Mouse (Mus musculus) lung, postnatal 25 days (tissue): ENCODE data around the gene Amelx.
A peak's percentile ranks its signal among the peaks of the same experiment; 100 is the strongest.

Source experiments
- DNase-seq: peaks from one replicate; pipeline ENCODE4 v3.0.0; 2022; ENCODE audit warnings: low spot score

Gene Amelx

DNA sequence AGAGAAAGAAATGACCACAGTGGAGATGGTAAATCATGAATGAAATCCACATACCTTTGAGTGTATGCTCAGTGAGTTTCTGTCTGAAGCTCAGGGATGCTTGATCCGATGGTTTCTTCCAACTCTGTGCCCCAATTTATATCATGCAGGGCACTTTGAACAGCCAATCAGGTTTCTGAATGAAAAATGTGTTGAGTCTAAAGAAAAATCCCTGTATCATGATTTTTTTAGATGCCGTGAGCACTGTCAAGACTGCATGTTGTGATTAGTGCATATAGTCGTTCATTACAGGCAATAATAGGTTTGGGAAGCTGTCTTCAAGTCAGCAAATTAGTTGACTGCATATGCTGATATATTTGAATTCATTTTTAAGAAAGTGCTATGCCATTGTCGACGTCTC is at the start of gene Amelx:
Gene Amelx (minus strand): TSS at position 101 of the 400 bp plus-strand sequence.
- no peak for DNase-seq

DNA sequence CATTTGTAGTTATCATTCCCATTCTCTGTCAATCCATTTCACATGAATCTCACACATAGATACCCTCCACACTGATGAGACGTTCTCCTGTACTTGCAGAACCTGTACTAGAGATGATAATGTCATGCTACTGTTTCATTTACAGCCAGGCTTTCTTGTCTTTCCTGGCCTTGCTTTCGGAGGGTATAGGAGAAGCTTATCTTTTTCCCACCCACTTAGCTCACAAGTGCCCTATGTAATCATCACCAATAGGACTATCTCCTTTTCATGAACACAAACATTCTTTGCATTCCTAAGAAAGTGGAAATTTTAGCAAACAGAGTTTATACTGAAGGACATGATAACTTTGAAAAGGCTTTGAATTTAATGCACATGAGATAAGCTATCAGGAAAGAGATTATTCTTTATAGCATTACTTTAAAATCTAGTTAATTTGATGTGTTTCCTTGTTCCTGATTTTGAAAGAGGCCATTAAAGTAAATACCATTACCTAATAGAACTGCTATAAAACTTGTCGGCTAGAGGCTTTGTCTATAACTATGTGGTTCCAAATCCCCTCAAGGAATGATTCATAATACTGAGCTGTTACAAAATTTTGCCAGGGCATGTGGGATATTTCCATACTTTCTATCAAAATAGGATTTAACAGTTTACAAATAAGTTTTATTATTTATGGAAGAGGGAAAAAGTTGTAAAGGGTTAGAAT is 35.5 kb upstream of the Amelx start:
- DNase-seq = no peak

DNA sequence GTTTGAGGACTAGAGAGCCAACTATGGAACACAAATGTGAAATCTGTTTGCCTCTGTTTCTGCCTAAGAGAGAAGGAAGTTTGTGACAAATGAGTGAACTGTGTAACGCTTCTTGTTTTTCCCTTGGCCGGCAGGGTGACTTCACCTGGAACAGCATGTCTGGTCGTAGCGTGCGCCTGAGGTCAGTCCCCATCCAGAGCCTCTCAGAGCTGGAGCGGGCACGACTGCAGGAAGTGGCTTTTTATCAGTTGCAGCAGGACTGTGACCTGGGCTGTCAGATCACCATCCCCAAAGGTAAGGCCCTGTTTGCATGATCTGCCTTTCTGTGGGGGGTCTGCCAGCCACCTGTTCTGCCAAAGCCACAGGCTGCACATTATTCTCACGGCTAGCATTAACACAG is 33.1 kb upstream of the Amelx start:
- DNase-seq = no peak

DNA sequence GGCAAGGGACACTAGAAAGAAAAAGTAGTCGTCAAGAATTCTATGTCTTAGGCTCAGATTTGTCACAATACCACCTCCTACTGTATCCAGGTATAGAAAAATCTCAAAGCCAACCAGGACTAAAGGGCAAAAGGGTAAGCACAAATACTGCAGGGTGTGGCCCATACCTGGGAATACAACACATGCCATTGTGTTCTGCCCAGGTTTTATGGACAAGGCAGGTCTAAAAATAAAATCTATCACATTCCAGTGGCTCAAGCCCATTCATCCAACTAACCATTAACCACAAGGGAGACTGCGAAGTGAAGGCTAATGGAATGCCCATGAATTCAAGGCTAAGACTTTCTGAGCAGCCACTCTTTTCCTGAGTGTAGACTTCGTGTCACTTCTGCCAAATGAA is 23.0 kb upstream of the Amelx start:
- no peak for DNase-seq

DNA sequence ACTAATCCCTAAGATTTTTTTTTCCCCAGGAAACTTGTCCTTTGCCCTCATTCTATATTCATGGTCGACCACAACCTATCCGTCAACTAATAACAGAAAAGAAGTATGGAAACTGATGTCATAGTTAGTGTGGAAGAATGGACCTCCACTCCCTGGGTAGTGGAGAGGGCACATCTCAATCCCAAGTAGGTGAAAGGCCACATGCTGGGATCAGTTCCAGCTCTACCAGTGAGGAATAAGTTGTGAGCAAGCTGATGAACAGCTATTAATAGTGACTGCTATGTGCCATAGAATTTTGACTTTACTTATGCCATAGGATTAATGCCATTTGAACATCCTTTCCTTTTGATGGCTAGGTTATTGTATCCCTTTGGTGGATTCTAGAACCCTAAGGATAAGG is 8.4 kb downstream of the Amelx start:
- no peak for DNase-seq

DNA sequence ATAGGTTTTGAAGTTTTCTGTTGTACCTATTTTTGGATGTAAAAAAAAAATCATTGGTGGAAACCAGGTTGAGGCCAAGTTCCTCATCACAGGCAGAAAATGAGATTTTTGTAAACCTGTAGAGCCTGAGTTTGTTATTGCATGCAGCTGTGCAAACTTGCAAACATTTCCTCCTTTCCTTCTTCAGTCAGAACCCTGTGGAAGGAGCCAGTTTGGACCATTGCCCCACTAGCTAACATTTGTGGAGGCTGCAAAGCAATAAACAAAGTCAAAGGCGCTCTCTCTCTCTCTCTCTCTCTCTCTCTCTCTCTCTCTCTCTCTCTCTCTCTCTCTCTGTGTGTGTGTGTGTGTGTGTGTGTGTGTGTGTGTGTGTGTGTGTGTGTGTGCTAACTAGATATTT is 13.2 kb downstream of the Amelx start:
- DNase-seq = peak; percentile 16

DNA sequence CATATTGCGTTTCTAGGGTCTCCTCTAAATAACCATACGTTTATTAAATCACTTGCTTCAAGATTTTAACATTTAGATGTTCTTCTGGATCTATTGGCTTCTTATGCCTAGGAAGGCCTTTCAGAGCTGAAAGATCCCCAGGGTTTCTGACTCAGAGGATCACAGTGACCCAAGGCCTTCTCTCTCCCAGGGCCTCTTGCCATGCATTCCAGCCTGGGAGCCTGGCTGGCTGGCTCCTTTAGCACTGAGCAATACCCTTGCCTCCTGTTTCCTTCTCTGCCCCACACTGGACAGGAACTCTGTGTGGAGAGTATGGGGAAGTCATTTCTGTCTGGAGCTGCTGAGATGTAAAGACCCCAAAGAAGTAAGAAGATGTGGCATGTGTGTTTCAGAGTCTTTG is 16.0 kb downstream of the Amelx start:
- no peak for DNase-seq

DNA sequence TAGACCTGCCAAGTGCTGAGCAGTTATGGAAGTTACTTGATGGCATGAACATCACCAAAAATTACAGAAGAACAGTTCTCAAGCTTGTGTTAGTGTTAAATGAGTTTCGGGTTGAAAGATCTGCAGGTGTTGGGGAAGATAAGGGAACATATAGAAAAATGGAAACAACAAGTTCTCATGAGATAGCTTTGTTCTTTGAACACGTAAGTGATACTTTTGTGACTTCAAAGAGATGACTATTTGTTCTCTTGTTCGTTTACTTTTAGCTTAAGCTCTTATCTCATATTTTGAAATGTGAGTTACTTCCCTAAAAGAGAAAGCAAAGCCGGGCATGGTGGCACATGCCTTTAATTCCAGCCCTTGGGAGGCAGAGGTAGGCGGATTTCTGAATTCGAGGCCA is 28.6 kb downstream of the Amelx start:
- no peak for DNase-seq

DNA sequence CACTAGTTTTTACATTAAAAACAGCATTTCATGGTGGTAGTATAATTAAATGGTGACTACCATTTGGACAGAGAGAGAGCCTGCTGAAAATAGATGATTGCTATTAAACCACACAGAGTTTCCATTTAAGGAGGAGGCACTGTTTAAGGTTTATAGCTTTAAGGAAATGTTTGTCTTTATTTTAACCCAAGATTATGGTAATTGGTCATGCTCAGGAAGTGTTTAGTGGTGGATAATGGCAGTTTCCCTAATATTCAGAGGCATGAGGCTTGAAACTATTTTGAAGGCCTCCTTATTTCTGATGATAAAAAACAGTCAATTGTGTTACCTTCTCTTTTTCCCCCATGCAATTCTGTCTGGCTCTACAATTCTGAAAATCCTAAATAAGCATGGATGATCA is 33.2 kb downstream of the Amelx start:
- no peak for DNase-seq

DNA sequence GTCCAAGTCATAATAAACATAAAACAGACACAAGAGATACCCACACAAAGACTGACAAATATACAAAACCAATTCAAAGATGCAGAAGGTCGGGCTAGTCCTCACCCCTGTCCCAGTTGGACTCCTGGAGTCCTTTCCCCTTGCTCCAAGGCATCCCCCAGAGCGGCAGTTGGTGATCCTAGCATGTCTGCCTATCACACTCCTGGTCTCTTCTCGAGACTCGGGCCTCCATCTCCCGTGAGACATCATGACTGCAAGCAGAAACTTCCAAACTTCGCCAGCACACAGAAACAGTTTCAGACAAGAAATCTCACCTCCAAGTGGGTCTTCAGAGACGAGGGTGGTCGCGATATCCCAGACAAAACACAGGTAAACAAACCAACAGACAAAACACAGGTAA is 46.5 kb downstream of the Amelx start:
- no peak for DNase-seq

DNA sequence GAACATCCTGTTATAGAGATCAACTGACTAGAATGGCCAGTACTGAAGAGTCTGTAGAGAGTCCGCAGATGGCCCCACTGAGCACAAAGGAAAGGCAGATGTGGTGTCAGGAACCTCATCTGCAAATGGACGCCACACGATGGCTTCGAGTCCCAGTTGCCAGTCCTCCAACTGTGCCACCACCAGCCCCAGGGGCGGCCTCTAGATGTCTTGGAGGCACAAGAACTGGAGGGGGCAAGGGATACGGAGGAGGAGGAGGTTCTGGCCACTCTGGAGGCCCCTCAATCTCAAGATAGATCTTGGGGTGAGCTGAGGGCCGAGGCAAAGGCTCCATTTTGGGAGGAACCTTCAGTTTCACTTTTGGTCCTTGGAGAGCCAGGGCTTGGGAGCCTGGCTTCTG is 47.2 kb downstream of the Amelx start:
- DNase-seq = no peak
